Mouse (Mus musculus): Measurements from ENCODE around the gene Dip2b. TPM values are rescaled to one million over a fixed set of nuclear protein-coding genes. Genes with fewer than 3 reads are reported as not detected.

The Dip2b gene
- total and polyA plus RNA-seq, 3 experiments = 13.9 to 68.9 (median 15.4) TPM

DNA sequence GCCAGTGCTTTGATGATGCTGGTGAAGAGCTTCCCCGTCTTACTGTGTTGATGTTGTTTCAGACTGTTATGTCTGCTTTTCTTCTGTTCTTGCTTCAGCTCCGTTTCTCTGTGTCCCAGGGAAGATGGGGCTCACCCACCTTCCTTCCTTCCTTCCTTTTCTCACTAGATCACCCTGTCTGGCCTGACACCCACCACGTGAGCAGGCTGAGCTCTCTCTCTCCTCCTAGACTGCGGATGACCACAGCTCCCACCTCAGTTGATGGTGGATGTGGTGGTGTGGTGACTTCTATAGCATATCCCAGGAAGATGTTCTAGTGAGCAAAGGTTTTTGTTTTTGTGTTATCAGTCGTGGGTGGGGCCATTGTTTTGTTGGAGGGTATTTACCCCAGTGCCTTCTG, 85.4 kb downstream of the Dip2b start:
- Histone ChIP-seq H3K4me1 (ENCODE audit: control insufficient read depth in 1 of 2, insufficient read depth in 2 of 2, low read length in 2 of 2) (peaks cover under 1 to 17% of the 10 kb centered on the region in 2 experiments), H3K36me3 (ENCODE audit: control insufficient read depth in 1 of 2, insufficient read depth in 2 of 2, low read length in 2 of 2) (peaks cover 0 to 9% of the 10 kb centered on the region in 2 experiments; a peak in 3 of 4 replicates), H3K9me3 (replicated peaks; ENCODE audit: insufficient read depth, low read length) (no peaks in the 10 kb centered on the region), H3K9ac (ENCODE audit: control insufficient read depth, low read depth, low read length, poor library complexity, severe bottlenecking) (no peak overlapping the region), H3K4me3 (ENCODE audit: control insufficient read depth in 1 of 2, insufficient read depth in 1 of 2, low read depth in 2 of 2, low read length in 2 of 2) (no peak overlapping the region), H3K27me3 (ENCODE audit: control insufficient read depth in 1 of 2, insufficient read depth in 2 of 2, low read length in 2 of 2) (no peaks in the 10 kb centered on the region), H3K27ac (ENCODE audit: control insufficient read depth, low read depth, low read length) (no peak overlapping the region), H3K79me2 (ENCODE audit: control insufficient read depth, insufficient read depth, low read length, poor library complexity) (no peaks in the 10 kb centered on the region)
- TF ChIP-seq NELFE (IDR thresholded peaks at IDR 0.05; ENCODE audit: low read depth, low read length) = no peak
- no peak for TF ChIP-seq EP300 (IDR thresholded peaks at IDR 0.05; ENCODE audit: low read depth in 1 of 2, low read length in 2 of 2)
- TF ChIP-seq NRF1 (IDR thresholded peaks at IDR 0.05; ENCODE audit: insufficient read depth, low read depth, low read length, poor library complexity, severe bottlenecking) = no peak
- no peak for TF ChIP-seq KAT2A (conservative IDR thresholded peaks at IDR 0.05; ENCODE audit: low read depth, low read length)
- no peak for TF ChIP-seq UBTF (IDR thresholded peaks at IDR 0.05; ENCODE audit: borderline replicate concordance, insufficient read depth, low read depth, low read length)
- no peak for DNase-seq (ENCODE audit: low read depth, low spot score)

DNA sequence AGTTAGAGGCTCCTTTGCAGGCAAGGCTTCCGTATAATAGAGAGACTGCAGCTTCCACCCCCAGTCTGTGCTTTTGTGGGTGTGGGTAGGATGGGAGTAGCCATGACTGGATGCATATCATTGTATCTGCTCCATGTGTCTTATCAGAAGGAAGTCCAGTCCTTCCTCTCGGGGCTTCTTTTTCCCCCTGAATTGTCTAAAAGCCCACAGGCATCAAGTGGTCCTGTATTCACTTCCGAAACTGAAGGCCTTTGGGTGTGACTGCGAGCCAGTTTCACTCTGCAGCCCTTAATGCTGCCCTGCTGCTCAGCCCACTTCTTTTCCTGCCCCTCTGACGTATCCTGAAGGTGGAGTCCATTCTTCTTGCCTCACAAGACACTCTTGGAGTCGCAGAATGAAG, 86.8 kb downstream of the Dip2b start:
- Histone ChIP-seq H3K79me2 (ENCODE audit: control insufficient read depth, insufficient read depth, low read length, poor library complexity) (no peaks in the 10 kb centered on the region), H3K27me3 (ENCODE audit: control insufficient read depth in 1 of 2, insufficient read depth in 2 of 2, low read length in 2 of 2) (no peaks in the 10 kb centered on the region), H3K27ac (ENCODE audit: control insufficient read depth, low read depth, low read length) (no peak overlapping the region), H3K9ac (ENCODE audit: control insufficient read depth, low read depth, low read length, poor library complexity, severe bottlenecking) (no peak overlapping the region), H3K4me3 (ENCODE audit: control insufficient read depth in 1 of 2, insufficient read depth in 1 of 2, low read depth in 2 of 2, low read length in 2 of 2) (no peak overlapping the region), H3K36me3 (ENCODE audit: control insufficient read depth in 1 of 2, insufficient read depth in 2 of 2, low read length in 2 of 2) (peaks cover 0 to 11% of the 10 kb centered on the region in 2 experiments; a peak in 2 of 4 replicates), H3K9me3 (replicated peaks; ENCODE audit: insufficient read depth, low read length) (no peaks in the 10 kb centered on the region), H3K4me1 (ENCODE audit: control insufficient read depth in 1 of 2, insufficient read depth in 2 of 2, low read length in 2 of 2) (peaks cover 8 to 19% of the 10 kb centered on the region in 2 experiments)
- TF ChIP-seq USF1 (IDR thresholded peaks at IDR 0.05; ENCODE audit: low read depth, low read length) (no peak), KAT2A (conservative IDR thresholded peaks at IDR 0.05; ENCODE audit: low read depth, low read length) (no peak), CTCF (IDR thresholded peaks at IDR 0.05 in 2 of 3, conservative IDR thresholded peaks at IDR 0.05 in 1 of 3; ENCODE audit: control insufficient read depth in 1 of 3, insufficient read depth in 1 of 3, low read depth in 2 of 3, low read length in 3 of 3, poor library complexity in 1 of 3, severe bottlenecking in 1 of 3) (no peak), GATA1 (IDR thresholded peaks at IDR 0.05; ENCODE audit: low read depth, low read length) (peak; percentile 36; the same call in 1 of the 2 replicates)
- DNase-seq (ENCODE audit: low read depth, low spot score) = no peak

DNA sequence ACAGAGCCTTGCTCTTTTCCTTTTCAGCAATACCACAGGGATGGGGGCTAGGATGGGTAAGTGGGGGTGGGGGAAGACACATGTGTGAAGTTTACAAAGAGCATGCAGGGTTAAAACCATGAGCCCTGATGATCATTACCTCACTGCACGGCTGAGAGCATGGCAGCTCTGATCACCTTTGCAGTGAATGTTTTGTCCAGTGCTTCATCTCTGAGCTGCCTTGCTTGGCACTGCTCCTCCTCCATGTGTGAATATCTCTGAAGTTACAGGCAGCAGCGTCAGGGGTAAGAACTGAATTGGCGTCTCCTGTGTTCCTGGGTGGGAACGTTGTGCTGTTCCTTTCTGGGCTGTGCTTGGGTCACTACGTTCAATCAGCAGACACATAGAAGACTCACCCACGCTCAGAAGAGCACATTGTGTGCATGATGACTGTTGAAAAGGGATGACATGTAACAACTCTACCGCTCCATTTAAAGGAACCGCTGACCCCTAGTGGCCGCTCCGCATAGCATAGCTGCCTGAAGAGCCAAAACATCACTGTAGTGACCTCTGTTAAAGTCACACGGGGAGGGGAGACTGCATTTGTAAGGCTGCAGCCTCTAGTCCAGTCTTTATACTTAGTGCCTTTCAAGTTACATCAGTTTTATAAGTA, 88.1 kb downstream of the Dip2b start:
- no peaks in the 10 kb centered on the region for H3K9me3 ChIP-seq (replicated peaks; ENCODE audit: insufficient read depth, low read length)
- H3K9ac ChIP-seq (ENCODE audit: control insufficient read depth, low read depth, low read length, poor library complexity, severe bottlenecking) = no peak overlapping the region
- peak; percentile 82 for DNase-seq (ENCODE audit: low read depth, low spot score)
- no peaks in the 10 kb centered on the region for H3K79me2 ChIP-seq (ENCODE audit: control insufficient read depth, insufficient read depth, low read length, poor library complexity)
- H3K27ac ChIP-seq (ENCODE audit: control insufficient read depth, low read depth, low read length) = no peak overlapping the region
- H3K4me3 ChIP-seq (ENCODE audit: control insufficient read depth in 1 of 2, insufficient read depth in 1 of 2, low read depth in 2 of 2, low read length in 2 of 2) = no peak overlapping the region
- H3K36me3 ChIP-seq (ENCODE audit: control insufficient read depth in 1 of 2, insufficient read depth in 2 of 2, low read length in 2 of 2) = peaks cover 0 to 13% of the 10 kb centered on the region in 2 experiments; a peak in 2 of 4 replicates
- peaks cover 10 to 19% of the 10 kb centered on the region in 2 experiments for H3K4me1 ChIP-seq (ENCODE audit: control insufficient read depth in 1 of 2, insufficient read depth in 2 of 2, low read length in 2 of 2)
- no peaks in the 10 kb centered on the region for H3K27me3 ChIP-seq (ENCODE audit: control insufficient read depth in 1 of 2, insufficient read depth in 2 of 2, low read length in 2 of 2)
- no peak for TF ChIP-seq TAL1 (IDR thresholded peaks at IDR 0.05; ENCODE audit: low read length)
- TF ChIP-seq POLR2AphosphoS2 (IDR thresholded peaks at IDR 0.05; ENCODE audit: low read length) = no peak
- TF ChIP-seq NRF1 (IDR thresholded peaks at IDR 0.05; ENCODE audit: insufficient read depth, low read depth, low read length, poor library complexity, severe bottlenecking) = no peak
- no peak for TF ChIP-seq MAX (IDR thresholded peaks at IDR 0.05; ENCODE audit: low read length)
- no peak for TF ChIP-seq KAT2A (conservative IDR thresholded peaks at IDR 0.05; ENCODE audit: low read depth, low read length)
- TF ChIP-seq ZC3H11A (IDR thresholded peaks at IDR 0.05; ENCODE audit: low read depth, low read length) = peak; percentile 57
- no peak for TF ChIP-seq ZMIZ1 (IDR thresholded peaks at IDR 0.05; ENCODE audit: low read depth, low read length)
- TF ChIP-seq ZKSCAN1 (IDR thresholded peaks at IDR 0.05; ENCODE audit: low read depth, low read length) = no peak
- TF ChIP-seq SIN3A (IDR thresholded peaks at IDR 0.05; ENCODE audit: low read length) = peak; percentile 43
- no peak for TF ChIP-seq RCOR1 (IDR thresholded peaks at IDR 0.05; ENCODE audit: low read depth, low read length)
- TF ChIP-seq USF1 (IDR thresholded peaks at IDR 0.05; ENCODE audit: low read depth, low read length) = no peak
- no peak for TF ChIP-seq EP300 (IDR thresholded peaks at IDR 0.05; ENCODE audit: low read depth in 1 of 2, low read length in 2 of 2)
- no peak for TF ChIP-seq E2F4 (IDR thresholded peaks at IDR 0.05; ENCODE audit: borderline replicate concordance, low read depth, low read length)
- peak; percentile 93 to 98 (median 97) for TF ChIP-seq CTCF (IDR thresholded peaks at IDR 0.05 in 2 of 3, conservative IDR thresholded peaks at IDR 0.05 in 1 of 3; ENCODE audit: control insufficient read depth in 1 of 3, insufficient read depth in 1 of 3, low read depth in 2 of 3, low read length in 3 of 3, poor library complexity in 1 of 3, severe bottlenecking in 1 of 3)
- TF ChIP-seq NELFE (IDR thresholded peaks at IDR 0.05; ENCODE audit: low read depth, low read length) = no peak
- TF ChIP-seq RAD21 (IDR thresholded peaks at IDR 0.05; ENCODE audit: low read depth, low read length) = peak; percentile 82
- no peak for TF ChIP-seq USF2 (IDR thresholded peaks at IDR 0.05; ENCODE audit: borderline replicate concordance in 1 of 2, insufficient read depth in 1 of 2, low read depth in 1 of 2, low read length in 2 of 2)
- TF ChIP-seq MAFK (IDR thresholded peaks at IDR 0.05; ENCODE audit: borderline replicate concordance, low read depth, low read length) = no peak
- TF ChIP-seq GATA1 (IDR thresholded peaks at IDR 0.05; ENCODE audit: low read depth, low read length) = no peak
- TF ChIP-seq UBTF (IDR thresholded peaks at IDR 0.05; ENCODE audit: borderline replicate concordance, insufficient read depth, low read depth, low read length) = no peak
- TF ChIP-seq SMC3 (IDR thresholded peaks at IDR 0.05; ENCODE audit: low read depth, low read length) = peak; percentile 77
